Mouse (Mus musculus) layer of hippocampus, adult 9-10 months (tissue): ENCODE results near the gene Phyhipl.

Source experiments
- DNase-seq: peaks from one replicate; pipeline ENCODE4 v3.0.0; 2022; ENCODE audit warnings: low spot score

Gene Phyhipl

DNA sequence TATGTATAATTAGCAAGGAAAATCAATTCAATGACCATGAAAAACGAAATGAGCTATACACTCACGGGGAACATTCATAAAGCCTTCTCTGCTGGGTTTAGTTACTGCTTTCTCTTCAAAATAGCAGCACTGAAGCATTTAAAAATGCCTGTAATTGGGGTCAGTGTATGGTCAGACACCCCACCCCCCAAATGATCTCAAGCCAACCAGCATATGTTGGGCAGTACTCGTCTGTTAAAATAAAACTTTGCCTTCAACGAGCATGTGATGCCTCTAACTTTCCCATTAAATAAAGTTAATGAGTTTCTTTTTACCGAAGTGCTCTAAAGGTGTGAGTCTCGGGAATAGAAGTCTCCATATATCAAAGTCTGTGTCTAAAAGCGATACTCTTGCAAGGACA is at the start of gene Phyhipl:
Gene Phyhipl, minus strand, starts transcription at position 138 of the 400 bp plus-strand sequence.
- no peak for DNase-seq

GRCm38 (mm10) chr10:70703211-70703610 is 47.4 kb upstream of the Phyhipl start:
- DNase-seq, result no peak

DNA sequence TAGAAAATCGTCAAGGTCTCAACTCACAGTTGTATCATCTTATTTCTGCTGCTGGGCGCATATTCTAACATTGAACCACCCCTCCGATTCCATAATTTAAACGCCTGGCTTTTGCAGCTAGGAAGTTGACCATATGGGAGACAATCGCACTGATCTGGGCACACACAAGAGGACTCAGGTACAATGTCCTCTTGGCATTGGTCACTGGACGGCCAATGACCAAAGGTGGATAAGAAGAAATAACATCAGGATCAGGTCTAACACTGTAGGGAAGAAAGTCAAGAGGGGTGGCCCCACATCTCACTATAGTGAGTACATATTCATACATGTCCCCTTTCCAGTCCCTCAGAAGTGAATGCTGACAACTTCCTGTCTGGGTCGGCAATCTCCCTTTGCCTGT is 43.8 kb upstream of the Phyhipl start:
- no peak for DNase-seq

DNA sequence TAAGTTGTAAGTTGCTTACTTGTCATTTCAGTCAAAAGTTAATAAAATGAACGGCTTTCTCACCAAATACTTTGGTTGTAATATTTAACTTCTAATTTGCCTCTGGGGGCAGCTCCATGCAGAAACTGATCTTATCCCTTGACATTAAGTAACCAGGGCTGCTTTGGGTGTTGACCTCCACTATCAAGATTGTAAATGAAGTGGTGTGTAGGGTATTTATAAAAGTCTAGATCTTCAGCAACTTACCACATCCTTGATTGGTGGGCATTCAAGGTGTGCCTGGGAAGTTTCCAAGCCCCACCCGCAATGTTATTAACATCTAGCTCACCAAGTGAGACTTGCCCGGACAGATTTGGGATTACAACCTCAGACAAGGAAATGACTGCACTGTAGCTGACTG is 42.2 kb upstream of the Phyhipl start:
- no peak for DNase-seq

DNA sequence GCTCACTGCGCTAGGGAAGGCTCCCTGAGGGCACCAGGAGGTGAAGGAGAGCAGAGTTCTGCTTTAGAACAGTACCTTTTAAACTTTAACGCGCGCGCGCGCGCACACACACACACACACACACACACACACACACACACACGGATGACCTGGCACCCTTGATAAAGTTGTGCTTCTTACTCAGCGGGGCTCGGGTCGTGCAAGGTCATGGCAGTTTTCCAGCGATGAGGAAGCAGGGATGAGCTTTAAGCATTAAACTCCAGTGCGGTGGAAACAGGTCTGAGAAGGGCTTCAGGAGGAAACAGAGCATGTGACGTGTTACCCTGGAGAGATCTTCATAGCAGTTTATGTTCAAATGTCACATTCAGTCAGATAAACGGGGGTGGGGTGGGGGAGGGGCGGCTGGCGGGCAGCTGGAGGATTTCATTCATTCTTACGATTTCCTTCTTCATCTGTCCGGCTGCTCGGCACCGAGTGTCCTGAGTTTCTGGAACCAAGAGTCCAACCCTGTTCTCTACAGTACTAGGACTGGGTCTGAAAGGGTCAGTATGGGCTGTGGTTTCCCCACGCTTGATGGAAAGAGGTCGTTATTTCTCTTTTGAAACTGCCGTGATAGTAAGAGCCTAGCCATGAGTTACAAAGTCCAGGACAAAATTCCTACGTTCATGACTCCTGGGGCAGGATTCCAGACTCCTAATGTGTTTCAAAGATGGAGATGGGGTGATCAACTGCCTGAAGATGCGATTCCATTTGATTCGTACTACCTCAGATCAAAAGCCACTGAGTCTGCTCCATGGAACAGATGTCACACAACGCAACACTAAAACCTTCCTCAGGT is 41.2 kb upstream of the Phyhipl start:
- DNase-seq, result no peak

GRCm38 (mm10) chr10:70689346-70689745 is 33.6 kb upstream of the Phyhipl start:
- no peak for DNase-seq

DNA sequence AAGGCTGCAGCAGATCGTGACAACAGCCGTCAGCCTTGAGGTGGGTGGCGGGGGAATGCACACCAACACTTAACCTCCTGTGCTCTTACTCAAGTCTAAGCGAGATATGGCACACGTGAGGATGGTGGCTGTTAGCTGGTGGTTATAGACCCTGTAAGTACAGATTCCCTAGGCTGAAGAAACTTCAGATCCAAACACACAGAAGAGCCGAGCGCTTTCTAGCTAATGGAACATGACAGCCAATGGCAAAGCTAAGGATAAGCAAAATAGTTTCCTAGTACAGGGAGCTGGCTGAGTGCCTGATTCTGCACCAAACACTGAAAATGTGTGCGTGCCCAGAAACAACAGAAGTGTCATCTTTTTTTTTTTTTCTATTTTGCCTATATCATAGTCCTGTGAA is 33.1 kb upstream of the Phyhipl start:
- no peak for DNase-seq

DNA sequence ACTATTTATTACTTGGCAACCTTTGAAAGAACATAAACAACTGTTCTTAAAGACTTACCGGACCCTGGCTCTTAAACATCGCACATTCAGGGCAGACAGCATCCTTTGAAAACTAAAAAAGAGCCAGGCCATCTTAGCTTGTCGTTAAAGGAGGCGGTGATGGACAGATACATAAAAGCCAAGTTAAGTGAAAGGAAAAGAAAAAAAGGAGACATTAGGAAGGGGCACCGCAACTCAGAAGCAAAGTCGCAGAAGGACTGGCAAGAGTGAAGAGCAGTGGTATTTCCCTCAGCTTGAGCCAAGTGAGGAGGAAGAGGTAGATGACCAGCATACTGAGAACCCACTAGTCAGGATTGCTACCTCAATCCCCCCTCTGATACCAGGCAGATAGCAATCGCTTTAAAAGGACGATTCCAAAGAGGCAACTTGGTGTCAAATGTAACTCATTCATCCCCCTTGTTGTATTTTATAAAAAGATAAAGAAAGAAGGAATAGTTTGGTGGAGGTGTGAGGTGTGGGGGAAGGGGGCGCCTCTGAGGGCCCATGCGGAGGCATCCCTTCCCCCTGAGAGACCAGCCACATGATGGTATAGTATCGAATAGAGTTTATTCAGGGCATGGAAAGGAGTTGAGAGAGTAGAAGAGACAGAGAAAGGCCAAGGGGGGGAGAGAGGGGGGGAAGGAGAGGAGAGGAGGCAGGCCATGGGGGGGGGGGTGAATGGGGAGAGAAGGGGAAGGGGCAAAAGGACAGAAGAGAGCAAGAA is 31.4 kb upstream of the Phyhipl start:
- no peak for DNase-seq

DNA sequence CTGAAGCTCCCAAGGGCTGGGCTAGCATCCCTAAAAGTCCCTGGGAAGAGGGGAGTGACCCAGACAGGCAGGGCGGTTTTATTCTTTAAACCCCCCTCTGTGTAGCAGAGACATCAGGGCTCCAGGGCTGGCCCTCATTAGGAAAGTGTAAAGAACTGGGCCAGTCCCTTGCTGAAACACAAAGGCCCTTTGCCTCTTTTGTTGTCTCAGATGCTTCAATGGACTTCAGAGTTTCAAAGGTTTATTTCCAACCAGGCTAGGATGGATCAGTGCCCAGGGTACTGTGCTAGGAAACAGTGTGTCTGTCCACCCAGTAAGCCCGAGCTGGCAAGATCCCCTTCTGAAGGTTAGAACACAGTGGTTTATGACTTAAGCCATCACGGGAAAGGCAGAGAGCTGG is 30.7 kb upstream of the Phyhipl start:
- no peak for DNase-seq

- no peak for DNase-seq
Observed at GRCm38 (mm10) chr10:70683508-70683907, 27.7 kb upstream of the Phyhipl start.

GRCm38 (mm10) chr10:70677946-70678345 is 22.2 kb upstream of the Phyhipl start:
- DNase-seq, result no peak

GRCm38 (mm10) chr10:70656272-70656671 is 507 bp upstream of the Phyhipl start:
- no peak for DNase-seq

DNA sequence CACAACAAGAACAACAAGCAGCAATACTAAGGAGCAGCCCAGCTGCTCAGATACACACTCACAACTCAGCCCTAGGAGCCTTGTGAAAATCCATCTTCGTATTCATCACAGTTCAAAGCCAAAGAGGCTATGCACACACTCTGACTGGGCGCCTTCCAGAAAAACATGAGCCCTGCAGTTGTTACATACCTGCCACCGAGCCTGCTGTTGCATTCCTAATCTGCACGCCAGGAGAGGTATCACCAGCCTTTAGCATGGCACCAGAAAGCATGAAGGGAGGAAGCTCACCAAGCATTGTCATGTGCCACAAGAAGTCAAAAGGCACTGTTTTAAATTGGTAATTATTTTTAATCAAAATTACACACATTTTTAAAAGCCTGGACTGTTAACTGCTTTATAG is 1.1 kb downstream of the Phyhipl start:
- no peak for DNase-seq

GRCm38 (mm10) chr10:70654139-70654538 is 1.6 kb downstream of the Phyhipl start:
- no peak for DNase-seq

DNA sequence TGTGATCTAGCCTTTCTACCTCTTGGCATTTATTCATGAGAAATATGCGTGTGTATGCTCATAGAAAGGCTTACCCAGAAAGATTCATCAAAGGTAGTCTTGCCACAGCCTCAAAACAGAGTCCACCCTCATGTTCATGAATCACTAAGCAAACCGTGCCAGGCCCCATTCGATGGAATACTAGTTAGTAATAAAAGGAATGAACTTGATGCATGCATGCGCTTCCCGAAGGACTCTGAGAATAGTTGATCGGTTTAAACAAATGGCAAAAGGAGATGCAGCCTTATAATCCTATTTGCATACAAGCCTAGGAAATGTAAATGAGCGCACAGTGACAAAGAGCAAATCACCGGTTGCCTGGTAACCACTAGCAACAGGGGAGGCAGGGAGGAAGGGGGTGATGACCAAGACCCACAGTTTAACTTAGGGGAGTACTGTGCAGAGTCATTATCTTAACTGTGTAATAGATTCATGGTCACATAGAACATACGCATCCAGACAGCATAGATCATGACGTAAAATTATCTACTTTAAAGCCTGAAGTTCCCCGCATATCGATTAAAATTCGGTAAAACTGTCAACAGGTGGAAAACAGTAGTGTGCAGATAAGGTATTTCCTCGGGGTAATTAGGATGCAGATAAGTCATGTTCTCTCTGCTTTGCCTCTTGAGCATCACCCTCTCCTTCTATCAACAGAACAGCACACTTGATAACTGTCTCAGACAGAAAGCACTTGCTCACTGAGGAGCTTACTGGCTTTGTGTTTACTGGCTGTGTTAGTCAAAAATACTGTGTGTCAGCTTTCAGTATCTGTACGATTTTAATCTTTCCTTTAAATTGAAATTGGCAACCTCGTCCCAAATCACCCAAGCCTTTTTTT is 3.8 kb downstream of the Phyhipl start:
- DNase-seq, result no peak

DNA sequence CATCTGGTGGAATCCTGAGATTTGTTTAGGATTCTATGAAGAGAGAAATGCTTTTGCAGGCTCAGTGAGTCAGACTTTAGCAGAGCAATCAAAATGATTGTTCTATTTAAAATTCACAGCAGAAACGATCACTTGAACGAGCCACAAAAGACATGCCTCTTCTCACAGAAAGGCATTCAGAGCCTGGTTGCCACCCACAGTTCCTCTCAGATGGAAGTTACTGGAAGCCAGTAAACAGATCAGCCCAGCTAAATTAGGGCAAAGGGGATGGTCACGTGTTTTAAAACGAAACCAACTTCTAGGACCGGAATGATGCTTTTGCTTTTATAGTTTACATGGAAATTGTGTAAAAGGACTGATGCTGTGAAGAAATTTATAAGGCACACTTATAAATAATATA is 6.9 kb downstream of the Phyhipl start:
- no peak for DNase-seq

DNA sequence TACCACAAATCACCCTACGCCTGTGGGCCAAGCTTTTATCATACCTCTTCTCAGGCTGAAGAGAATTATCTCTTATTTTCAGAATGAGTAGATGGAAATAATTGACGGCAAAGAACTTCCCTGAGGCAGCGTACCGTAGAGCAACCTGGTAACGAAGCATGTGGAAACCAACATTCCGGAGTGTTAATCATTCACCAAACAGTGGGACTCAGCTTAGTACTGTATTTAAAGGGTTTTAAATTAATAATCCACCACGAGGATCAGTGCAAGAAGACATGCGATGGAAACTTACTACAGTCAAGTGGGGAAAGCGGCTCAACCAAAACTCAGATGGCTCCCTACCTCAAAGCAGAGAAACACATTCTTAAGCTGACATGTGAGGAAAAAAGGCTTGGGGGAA is 12.6 kb downstream of the Phyhipl start:
- no peak for DNase-seq

DNA sequence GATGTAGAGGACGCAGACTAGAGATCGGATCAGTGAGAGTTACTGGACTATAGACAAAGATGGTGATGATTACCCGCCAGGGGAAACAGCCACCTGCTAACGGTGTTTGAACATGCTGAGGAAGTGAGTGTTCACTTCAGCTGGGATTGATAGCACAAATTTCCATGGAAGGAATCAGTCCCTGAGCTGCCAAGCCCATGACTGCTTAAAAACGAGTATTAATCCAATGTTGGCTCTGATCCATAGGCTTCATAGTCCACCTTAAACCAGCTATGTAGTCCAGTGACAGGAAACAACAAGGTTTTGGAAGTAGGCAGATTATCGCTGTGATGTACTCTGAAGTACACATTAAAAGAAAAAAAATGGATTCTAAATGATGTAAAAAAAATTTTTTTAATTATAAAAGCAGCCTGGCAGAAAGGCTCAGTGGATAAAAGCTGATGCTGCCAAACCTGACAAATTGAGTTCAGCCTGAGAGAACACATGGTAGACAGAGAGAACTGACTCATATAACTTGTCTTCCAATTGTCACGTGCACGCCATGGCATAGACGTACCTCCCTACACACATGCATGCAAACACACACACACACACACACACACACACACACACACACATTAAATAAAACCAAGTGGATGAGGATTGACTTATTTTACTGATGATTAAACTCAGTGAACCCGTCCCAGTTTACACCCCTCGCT is 14.7 kb downstream of the Phyhipl start:
- no peak for DNase-seq

- DNase-seq, result no peak
Observed at GRCm38 (mm10) chr10:70640075-70640737, 15.6 kb downstream of the Phyhipl start.

DNA sequence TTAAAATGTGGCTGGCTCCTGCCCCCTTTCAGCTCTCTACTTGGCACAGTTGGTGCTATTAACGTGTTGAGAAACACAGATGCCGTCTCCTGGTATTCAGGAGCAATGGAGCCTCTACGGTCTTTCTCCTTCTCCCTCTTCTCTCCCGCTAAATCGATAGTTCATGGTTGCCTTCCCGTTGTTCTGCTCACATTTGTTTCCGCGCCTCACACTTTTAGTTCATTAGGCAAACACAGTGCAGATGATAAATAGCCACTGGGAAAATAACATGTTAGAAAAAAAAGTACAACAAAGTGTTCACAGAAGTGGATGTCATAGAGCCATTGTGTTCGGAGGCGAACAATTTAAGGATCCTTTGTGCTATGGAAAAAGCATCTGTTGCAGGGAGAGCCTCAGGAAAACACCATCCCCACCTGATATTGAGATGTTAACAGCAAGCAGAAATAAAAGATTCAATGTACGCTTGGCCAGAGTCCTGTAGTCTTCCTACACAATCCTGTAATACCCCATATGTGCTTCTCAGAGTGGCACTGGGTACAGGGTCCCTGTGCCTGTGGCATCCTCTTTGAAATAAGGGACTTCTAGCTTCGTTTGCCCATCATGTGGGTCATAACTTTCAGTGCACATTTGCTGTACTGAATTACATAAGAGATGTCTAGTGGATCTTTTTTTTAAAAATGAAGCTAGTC is 18.0 kb downstream of the Phyhipl start:
- DNase-seq, result no peak

DNA sequence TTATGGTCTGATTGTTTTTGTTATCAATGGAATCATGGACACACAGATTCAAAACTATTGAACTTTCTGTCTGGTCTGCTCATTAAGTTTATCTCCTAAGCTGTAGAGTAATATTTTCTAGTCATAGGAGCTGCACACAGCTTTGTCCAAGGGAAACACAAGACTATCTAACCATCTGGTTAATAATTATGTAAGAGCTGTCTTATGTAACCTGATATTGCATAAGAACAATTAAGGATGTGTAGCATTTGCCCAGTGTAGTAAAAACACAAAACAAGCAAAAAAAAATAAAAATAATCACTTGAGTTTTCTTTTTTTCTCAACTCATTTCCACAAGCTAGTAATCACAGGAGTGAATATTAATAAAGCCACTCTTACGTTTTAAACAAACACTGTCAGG is 20.5 kb downstream of the Phyhipl start:
- no peak for DNase-seq
